Mouse (Mus musculus): Measurements from ENCODE around the gene Napepld. TPM values are rescaled to one million over a fixed set of nuclear protein-coding genes. Genes with fewer than 3 reads are reported as not detected.
"Not testable (repeated sequence)": the region's sequence is repeated elsewhere in the genome, so short reads cannot be mapped to it uniquely, and the experiment has no call there.

The Napepld gene
- polyA plus RNA-seq, 1 experiment from 2014 or later, result 6.0 TPM

- no peak for ATAC-seq (replicated peaks; ENCODE audit: low FRiP score)
- Histone ChIP-seq H3K36me3 (no peaks in the 10 kb centered on the region), H3K4me3 (replicated peaks) (no peak overlapping the region), H3K27me3 (no peaks in the 10 kb centered on the region), H3K9ac (no peak overlapping the region), H3K27ac (no peak overlapping the region), H3K4me2 (no peak overlapping the region), H3K4me1 (no peaks in the 10 kb centered on the region), H3K9me3 (replicated peaks) (no peaks in the 10 kb centered on the region)
- WGBS, result 80% methylated on average over 3 of the region's 3 CpGs
Measured at GRCm38 (mm10) chr5:21616450-21617009, 84.7 kb downstream of the Napepld start.

- WGBS, result 98% methylated on average over 11 of the region's 11 CpGs
- H3K4me3 ChIP-seq (replicated peaks); ATAC-seq (replicated peaks; ENCODE audit: low FRiP score): not testable (repeated sequence)
Measured at GRCm38 (mm10) chr5:21614299-21614698, 86.9 kb downstream of the Napepld start.

More at GRCm38 (mm10) chr5:21614299-21614698, 86.9 kb downstream of the Napepld start:
- not testable (repeated sequence) for H3K9me3 ChIP-seq (replicated peaks); H3K4me2 ChIP-seq; H3K4me1 ChIP-seq; H3K27ac ChIP-seq; H3K36me3 ChIP-seq; H3K27me3 ChIP-seq; H3K9ac ChIP-seq

Other genes with a start within 250 kb of the Napepld start
- gene Lrrc17, start 157.8 kb downstream of the Napepld start, polyA plus RNA-seq (2015; fragmentation: Nextera tagmentation; extraction: Ambion mirVana), result 42.4 and 47.4 TPM in 2 replicates
- 0.22 and 0.42 TPM in 2 replicates for gene Fbxl13, start 55.8 kb downstream of the Napepld start, polyA plus RNA-seq (2015; fragmentation: Nextera tagmentation; extraction: Ambion mirVana)
- gene Armc10, start 55.6 kb downstream of the Napepld start, polyA plus RNA-seq (2015; fragmentation: Nextera tagmentation; extraction: Ambion mirVana), result 50.8 and 52.5 TPM in 2 replicates
- 90.5 and 97.7 TPM in 2 replicates for gene Pmpcb, start 35.7 kb upstream of the Napepld start, polyA plus RNA-seq (2015; fragmentation: Nextera tagmentation; extraction: Ambion mirVana)
- gene Dnajc2, start 83.9 kb upstream of the Napepld start, polyA plus RNA-seq (2015; fragmentation: Nextera tagmentation; extraction: Ambion mirVana), result 75.2 and 77.8 TPM in 2 replicates
- gene Psmc2, start 83.9 kb upstream of the Napepld start, polyA plus RNA-seq (2015; fragmentation: Nextera tagmentation; extraction: Ambion mirVana), result 186 and 199 TPM in 2 replicates
- not detected in 2 replicates for gene Slc26a5, start 164.2 kb upstream of the Napepld start, polyA plus RNA-seq (2015; fragmentation: Nextera tagmentation; extraction: Ambion mirVana)